Mouse (Mus musculus) liver, embryonic 14.5 days (tissue): Measurements from ENCODE around the gene Wdr81.

Experiments used
- CTCF ChIP-seq: IDR thresholded peaks from 2 replicates; pipeline ENCODE4 v1.5.1; 2016; ENCODE audit warnings: antibody characterized with exemption, low read depth, control low read depth
- EP300 ChIP-seq: IDR thresholded peaks from 2 replicates; pipeline ENCODE4 v1.6.1; 2016; ENCODE audit warnings: antibody characterized with exemption, low read depth

GRCm38 (mm10) chr11:75450936-75451335, 3.6 kb downstream of the Wdr81 start:
- TF ChIP-seq CTCF (no peak), EP300 (no peak)
